Mouse (Mus musculus): Measurements from ENCODE around the gene Pde4c. TPM values are rescaled to one million over a fixed set of nuclear protein-coding genes. Genes with fewer than 3 reads are reported as not detected.

Gene Pde4c
- 0.41 TPM for polyA plus RNA-seq (2017; shearing (Covaris generic))

DNA sequence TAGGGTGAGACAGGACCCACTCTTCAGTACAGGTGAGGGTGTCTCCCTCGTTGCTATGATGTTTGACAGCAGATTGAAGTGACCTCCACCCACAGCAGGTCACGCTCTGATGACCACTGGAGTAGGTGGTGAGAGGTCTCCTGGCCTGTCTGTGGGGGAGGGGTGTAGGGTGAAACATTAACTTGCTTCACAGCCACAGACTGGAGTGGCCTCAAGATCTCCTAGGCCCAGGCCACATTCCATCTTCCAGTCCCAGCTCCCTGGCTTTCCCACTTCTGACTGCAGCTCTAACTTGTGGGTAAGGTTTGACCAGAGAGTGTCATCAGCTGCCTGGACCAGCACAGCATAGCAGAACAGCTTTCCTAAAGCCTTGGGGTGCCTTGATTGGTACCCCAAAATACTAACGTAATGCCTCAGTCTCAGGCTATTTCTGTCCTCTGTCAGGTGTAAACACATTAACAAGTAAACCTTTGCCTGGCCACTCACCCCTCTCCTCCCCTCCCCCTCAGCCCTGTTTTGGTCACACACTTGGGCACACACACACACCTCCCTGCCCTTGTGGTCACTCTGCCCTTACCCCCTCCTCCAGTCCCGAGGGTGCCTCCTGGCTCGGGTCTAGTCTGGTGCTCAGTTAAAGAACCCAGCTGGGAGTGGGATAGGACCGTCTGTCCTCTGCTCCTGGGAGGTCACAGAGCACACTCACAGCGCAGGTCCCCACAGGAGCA, at the start of gene Pde4c:
Gene Pde4c (plus strand): TSS at position 235 of the 725 bp plus-strand sequence.

DNA sequence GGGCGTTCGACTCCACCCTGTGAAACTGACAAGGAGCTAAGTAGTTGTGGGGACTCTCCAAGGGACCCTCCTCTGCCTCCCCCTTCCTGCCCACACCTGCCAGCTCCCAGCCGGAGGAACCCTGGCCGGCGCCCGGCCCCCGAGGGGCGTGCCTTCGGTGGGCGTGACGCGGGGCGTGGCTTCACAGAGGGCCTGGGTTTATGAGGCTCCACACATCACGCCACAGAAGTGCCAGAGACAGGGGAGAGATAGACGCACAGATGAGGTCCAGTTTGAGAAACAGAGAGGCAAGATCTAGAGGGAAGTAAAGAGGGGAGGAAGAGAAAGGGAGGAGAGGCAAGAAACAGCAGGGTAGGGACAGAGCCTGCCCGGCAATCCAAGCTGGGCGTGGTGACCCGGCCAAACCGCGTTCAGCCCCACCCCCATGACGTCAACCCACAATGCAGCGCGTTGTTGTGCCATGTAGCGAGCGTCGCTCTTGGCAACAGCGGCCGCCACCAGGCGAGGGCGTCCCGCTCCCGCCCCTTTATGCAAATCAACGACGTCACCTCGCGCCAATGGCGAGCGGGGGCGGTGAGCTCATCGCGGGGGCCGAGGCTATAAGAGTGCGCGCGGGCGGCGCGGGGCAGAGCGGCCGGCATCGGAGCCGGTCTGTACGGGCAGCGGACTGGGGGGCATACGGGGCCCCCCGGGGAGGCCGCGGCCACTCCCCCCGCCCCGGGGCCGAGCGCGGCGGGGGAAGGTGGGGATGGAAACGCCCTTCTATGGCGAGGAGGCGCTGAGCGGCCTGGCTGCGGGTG, 25.0 kb upstream of the Pde4c start, which contains the start of gene Jund:
Gene Jund (plus strand): TSS at position 640 of the 800 bp plus-strand sequence.

DNA sequence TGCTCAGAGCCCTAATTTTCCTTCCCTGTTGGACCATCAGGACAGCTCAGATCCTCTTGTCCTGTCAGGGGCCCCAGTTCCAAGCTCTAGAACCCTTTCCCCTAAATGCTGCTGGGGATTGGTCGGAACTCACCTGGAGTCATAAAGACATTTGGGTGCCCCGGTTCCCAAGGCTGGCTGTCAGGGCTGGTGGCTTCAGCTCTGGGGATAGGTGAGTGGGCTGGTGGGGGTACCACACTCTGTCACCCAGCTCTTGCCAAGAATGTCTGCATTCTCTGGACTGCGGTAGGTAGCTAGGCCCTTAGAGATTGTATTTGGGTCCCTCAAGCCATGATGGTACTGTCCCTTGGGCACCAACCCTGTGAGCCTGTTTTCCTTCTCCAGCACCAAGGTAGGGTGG, 20.2 kb upstream of the Pde4c start, which contains the start of gene Iqcn:
Gene Iqcn (plus strand): TSS at position 171 of the 400 bp plus-strand sequence.

DNA sequence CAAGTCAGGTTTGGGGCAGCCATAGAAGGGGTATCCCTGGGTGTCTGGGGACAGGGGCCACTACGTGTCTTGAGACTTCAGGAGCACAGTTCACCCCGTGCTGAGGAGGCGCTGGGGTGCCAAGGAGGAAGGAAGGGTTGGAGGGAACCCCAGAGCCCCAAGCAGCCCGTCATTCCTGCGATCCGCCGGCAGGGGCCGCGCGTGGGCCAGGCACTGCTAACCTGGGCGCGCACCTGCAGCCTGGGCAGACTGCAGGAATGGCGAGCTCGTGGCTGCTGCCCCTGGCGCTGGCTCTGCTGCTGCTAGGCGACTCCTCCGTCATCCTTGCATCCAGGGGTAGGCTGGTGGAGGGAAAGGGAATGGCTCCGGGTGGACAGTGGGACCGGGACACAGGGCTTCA, 5.2 kb upstream of the Pde4c start, which contains the start of gene Gm3336:
Gene Gm3336 (plus strand): TSS at position 247 of the 400 bp plus-strand sequence.

DNA sequence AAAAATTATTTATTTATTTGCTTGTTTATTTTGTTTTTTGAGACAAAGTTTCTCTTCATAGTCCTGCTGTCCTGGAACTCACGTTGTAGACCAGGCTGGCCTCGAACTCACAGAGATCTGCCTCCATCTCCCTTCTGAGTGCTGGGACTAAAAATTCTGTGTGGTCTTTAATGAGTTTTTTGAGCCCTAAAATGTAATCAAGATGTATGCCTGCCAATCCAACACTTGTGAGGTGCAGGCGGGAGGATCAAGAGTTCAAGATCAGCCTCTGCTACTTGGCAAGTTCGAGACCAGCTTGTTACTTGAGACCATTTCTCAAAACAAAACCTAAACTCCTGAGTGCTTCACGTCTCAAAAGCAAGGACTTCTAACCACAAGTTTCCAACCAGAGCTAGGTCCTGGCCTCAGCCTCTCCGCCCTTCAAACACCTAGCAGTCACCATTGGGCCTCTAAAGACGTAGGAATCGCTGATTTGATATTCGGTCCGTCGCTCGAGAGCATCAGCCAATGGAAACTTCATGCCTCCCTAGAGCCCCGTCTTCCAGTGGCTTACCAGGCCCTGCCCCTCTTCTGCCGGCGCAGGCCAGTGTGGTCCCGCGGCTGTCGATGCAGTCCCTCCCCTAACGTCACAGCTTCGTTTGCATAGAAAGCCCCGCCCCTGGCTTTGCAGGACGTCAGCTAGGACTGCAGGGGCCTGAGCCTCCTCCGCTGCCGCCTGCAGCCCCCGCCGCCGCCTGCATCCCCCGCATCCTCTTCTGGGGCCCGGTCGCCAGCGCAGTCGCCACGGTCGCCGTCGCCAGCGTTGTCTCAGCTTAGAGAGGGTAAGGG, 30.7 kb downstream of the Pde4c start, which contains the start of gene Rab3a:
Gene Rab3a (plus strand): TSS at position 637 of the 828 bp plus-strand sequence.

DNA sequence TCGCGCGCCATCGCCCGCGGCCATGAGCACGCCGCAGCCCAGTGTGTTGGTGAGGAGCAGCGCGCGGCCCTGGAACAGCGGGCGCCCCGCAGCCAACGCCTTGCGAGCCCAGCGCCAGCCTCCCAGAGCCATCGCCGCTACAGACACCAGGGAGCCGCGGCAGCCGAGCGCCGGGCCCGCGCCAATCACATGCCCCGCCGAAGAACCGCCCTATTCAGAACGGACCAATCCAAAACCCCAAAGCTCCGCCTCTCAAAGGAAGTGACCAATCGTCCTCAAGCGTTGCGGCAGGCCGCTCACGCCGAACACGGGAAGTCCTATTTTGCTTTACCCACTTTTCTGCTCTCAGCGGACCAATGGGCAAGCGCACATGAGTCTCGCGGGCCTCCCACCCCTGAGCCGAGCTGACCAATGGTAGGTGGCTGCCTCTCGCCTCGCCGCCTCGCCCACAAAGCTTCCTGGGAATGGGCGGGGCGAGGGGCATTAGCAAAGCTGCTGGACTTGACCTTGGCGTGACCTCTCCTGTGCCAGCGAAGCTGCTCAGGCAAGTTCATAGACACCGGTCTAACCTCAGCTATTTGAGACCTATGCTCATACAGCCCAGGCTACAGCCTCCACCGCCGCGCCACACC, 37.4 kb downstream of the Pde4c start, which contains the start of gene Mpv17l2:
Gene Mpv17l2 (minus strand): TSS at position 172 of the 632 bp plus-strand sequence.

DNA sequence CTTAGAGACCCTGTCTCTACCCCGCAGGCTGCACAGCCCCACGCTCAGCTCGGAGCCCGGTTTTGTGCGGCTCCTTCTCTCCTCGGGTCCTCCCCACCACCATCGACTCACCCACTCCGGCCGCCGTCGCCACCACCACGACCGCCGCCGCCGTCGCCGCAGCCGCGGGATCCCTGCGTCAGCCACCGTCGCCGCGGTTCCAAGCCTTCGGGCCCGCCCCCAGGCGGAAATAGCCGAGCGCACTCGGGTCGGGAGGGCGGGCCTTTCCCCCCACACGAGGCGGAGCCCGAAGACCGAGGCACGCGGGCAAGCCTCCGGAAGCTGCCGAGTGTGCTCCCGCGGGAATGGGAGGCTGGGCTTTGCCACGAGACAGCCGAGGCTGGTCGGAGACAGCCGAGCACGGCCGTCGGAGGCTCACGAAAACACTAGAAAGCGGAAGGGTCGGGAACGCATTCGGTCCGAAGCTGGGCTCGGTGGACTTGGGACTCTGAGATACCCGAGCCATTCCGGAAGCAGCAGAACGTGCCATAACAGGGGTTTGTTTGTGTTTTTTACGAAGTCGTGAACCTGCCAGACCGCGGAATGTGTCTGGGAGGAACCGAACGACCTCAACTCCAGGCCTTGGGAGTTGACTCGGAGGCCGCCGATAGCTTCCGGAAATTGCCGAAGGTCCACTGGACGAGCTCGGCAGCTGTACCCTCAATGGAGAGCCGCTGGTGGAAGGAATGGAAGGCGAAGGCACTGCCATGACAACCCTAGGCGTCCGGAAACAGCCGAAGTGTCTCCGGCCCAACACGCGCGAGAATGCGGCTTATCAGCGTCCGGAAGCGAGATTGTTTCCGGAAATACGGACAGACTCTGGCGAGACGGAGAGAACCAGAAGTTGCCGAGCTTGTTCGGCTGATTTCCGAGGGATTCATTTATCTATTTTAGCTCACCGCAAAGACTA, 53.2 kb downstream of the Pde4c start, which contains the start of gene Pik3r2:
Gene Pik3r2 (minus strand): TSS at position 218 of the 949 bp plus-strand sequence.

Other genes starting within 250 kb of the Pde4c start
- gene Klhl26, start 246.8 kb upstream of the Pde4c start, polyA plus RNA-seq (2017; shearing (Covaris generic)): 8.9 TPM
- gene Tmem59l, start 236.4 kb upstream of the Pde4c start, polyA plus RNA-seq (2017; shearing (Covaris generic)): not detected
- not detected for gene Crlf1, start 230.6 kb upstream of the Pde4c start, polyA plus RNA-seq (2017; shearing (Covaris generic))
- 138 TPM for gene Rex1bd, start 217.0 kb upstream of the Pde4c start, polyA plus RNA-seq (2017; shearing (Covaris generic))
- gene Uba52, start 212.9 kb upstream of the Pde4c start, polyA plus RNA-seq (2017; shearing (Covaris generic)): 1,281 TPM
- 424 TPM for gene Fkbp8, start 196.0 kb upstream of the Pde4c start, polyA plus RNA-seq (2017; shearing (Covaris generic))
- gene Kxd1, start 195.8 kb upstream of the Pde4c start, polyA plus RNA-seq (2017; shearing (Covaris generic)): 106 TPM
- gene Ell, start 184.3 kb upstream of the Pde4c start, polyA plus RNA-seq (2017; shearing (Covaris generic)): 42.7 TPM
- gene Isyna1, start 129.3 kb upstream of the Pde4c start, polyA plus RNA-seq (2017; shearing (Covaris generic)): 48.6 TPM
- gene Ssbp4, start 114.8 kb upstream of the Pde4c start, polyA plus RNA-seq (2017; shearing (Covaris generic)): 12.8 TPM
- 0.57 TPM for gene Lrrc25, start 107.6 kb upstream of the Pde4c start, polyA plus RNA-seq (2017; shearing (Covaris generic))
- gene Gdf15, start 91.3 kb upstream of the Pde4c start, polyA plus RNA-seq (2017; shearing (Covaris generic)): not detected
- gene Pgpep1, start 63.3 kb upstream of the Pde4c start, polyA plus RNA-seq (2017; shearing (Covaris generic)): 9.7 TPM
- 259 TPM for gene Lsm4, start 50.5 kb upstream of the Pde4c start, polyA plus RNA-seq (2017; shearing (Covaris generic))
- 12.8 TPM for gene Jund, start 24.8 kb upstream of the Pde4c start, polyA plus RNA-seq (2017; shearing (Covaris generic))
- gene Iqcn, start 20.3 kb upstream of the Pde4c start, polyA plus RNA-seq (2017; shearing (Covaris generic)): 0.07 TPM
- not detected for gene Gm3336, start 5.2 kb upstream of the Pde4c start, polyA plus RNA-seq (2017; shearing (Covaris generic))
- gene Rab3a, start 31.0 kb downstream of the Pde4c start, polyA plus RNA-seq (2017; shearing (Covaris generic)): 9.9 TPM
- 9.6 TPM for gene Mpv17l2, start 37.2 kb downstream of the Pde4c start, polyA plus RNA-seq (2017; shearing (Covaris generic))
- 17.0 TPM for gene Pik3r2, start 53.0 kb downstream of the Pde4c start, polyA plus RNA-seq (2017; shearing (Covaris generic))
- gene Mast3, start 81.3 kb downstream of the Pde4c start, polyA plus RNA-seq (2017; shearing (Covaris generic)): 49.0 TPM
- gene Il12rb1, start 84.7 kb downstream of the Pde4c start, polyA plus RNA-seq (2017; shearing (Covaris generic)): 49.0 TPM
- gene Arrdc2, start 116.0 kb downstream of the Pde4c start, polyA plus RNA-seq (2017; shearing (Covaris generic)): 2.3 TPM
- not detected for gene Kcnn1, start 139.5 kb downstream of the Pde4c start, polyA plus RNA-seq (2017; shearing (Covaris generic))
- 78.6 TPM for gene Ccdc124, start 150.2 kb downstream of the Pde4c start, polyA plus RNA-seq (2017; shearing (Covaris generic))
- gene Slc5a5, start 169.0 kb downstream of the Pde4c start, polyA plus RNA-seq (2017; shearing (Covaris generic)): not detected
- gene Rpl18a, start 173.7 kb downstream of the Pde4c start, polyA plus RNA-seq (2017; shearing (Covaris generic)): 8,122 TPM
- 26.4 TPM for gene Map1s, start 182.2 kb downstream of the Pde4c start, polyA plus RNA-seq (2017; shearing (Covaris generic))